Mouse (Mus musculus) layer of hippocampus, adult 2 months (tissue): Measurements from ENCODE around the gene Tecpr2. TPM values are rescaled to one million over a fixed set of nuclear protein-coding genes. Genes with fewer than 3 reads are reported as not detected.

Source experiments
- DNase-seq, 2 experiments: peaks; one replicate each; pipeline ENCODE4 v3.0.0; 2022; ENCODE audit warnings: low spot score in 2 of 2
- H3K27ac ChIP-seq: fragments of 200-600 bp; 2 replicates; pipeline ENCODE4 v1.8.1; 2022
- H3K4me3 ChIP-seq: fragments of 200-600 bp; 2 replicates; pipeline ENCODE4 v1.8.1; 2022; ENCODE audit warnings: mild to moderate bottlenecking
- CTCF ChIP-seq: fragments of 200-600 bp; conservative IDR thresholded peaks from 2 replicates; pipeline ENCODE4 v1.8.1; 2022; ENCODE audit warnings: antibody characterized with exemption, mild to moderate bottlenecking, moderate library complexity
- total RNA-seq, 2 experiments: library from RNA; stranded (reverse); gene quantifications; 2 replicates each; pipeline ENCODE4 v1.2.3; 2021

Tecpr2 gene
- total RNA-seq, 2 experiments from 2014 or later, result 39.5 to 42.0 TPM

DNA sequence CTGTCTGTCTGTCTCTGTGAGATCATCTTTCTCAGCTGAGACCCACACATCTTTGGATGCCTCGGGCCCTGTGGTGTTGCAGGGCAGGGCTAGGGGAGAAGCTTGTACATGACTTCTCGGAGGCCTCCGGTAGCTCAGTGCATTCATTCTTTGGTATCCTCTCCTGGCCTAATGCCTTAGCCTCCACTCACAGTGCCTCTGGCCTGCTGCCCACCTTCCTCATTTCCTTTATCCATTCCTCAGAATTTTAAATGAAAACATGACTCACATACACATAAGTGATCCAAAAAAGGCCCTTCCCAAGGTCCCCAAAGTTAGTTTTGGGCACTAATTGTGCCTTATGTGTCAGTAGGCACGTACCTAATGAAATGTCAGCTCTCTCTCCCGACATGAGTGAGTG, 48.4 kb downstream of the Tecpr2 start:
- DNase-seq, result no peak
- H3K27ac ChIP-seq, result no peak overlapping the region
- H3K4me3 ChIP-seq, result no peak overlapping the region
- TF ChIP-seq CTCF, result no peak

DNA sequence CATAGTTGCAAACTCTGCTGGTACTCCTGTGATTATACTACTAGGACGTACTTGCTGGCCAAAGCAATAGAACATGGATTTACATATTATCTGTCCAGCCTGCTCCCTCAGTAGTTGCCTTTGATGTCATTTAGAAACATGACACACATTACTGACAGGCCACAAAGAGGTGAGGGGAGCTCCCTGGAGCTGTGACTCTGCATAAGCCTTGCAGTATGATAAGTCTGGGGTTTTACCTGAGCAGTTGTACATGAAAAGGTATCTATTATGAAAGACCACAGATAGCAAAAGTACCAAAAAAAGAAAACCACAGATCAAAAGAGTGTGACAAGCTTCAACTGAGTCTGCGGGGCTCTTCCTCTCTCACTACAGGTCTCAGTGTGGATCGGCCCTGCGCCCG, 50.3 kb downstream of the Tecpr2 start:
- DNase-seq, result no peak
- no peak for TF ChIP-seq CTCF
- H3K27ac ChIP-seq, result no peak overlapping the region
- no peak overlapping the region for H3K4me3 ChIP-seq

DNA sequence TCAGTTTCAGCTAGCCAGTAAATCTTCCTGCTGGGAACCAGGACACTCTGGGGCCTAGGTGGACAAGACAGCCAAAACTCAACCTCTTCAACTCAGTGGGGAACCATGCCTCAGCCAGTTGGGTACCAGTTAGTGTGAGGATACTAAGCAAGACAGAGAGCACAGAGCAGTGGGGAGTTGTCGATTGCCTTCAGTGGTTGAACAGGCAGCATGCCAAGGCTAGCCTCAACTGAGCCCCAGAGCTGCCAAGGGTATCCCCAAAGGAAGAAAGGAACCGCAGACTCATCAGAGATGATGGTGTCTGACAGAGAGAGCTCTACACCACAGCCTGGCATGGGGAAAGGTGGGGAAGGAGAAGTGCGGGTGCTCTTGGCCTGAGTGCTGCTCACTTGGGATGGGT, 51.8 kb downstream of the Tecpr2 start:
- DNase-seq, result no peak
- Histone ChIP-seq H3K4me3 (no peak overlapping the region), H3K27ac (no peak overlapping the region)
- TF ChIP-seq CTCF, result no peak

DNA sequence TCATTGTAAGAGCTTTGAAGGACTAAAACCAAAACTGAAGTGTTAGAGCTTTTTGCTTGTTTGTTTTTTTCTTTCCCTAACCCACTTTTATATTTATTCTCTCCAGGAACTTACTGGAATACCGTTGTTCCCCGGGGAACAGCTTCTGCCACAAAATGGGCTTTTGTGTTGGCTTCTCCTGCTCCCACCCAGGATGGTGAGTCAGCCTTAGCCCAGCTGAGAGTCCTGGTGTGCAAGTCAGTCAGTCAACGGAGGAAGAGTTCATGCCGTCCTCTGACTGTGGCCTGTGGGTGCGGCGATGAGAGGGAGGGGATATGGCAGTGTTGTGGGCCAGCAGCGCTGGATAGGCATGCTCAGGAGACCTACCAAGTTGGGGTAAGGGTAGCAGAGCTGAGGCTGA, 57.2 kb downstream of the Tecpr2 start:
- H3K4me3 ChIP-seq, result no peak overlapping the region
- no peak for DNase-seq
- TF ChIP-seq CTCF, result no peak
- no peak overlapping the region; the same call in 1 of the 2 replicates for H3K27ac ChIP-seq

DNA sequence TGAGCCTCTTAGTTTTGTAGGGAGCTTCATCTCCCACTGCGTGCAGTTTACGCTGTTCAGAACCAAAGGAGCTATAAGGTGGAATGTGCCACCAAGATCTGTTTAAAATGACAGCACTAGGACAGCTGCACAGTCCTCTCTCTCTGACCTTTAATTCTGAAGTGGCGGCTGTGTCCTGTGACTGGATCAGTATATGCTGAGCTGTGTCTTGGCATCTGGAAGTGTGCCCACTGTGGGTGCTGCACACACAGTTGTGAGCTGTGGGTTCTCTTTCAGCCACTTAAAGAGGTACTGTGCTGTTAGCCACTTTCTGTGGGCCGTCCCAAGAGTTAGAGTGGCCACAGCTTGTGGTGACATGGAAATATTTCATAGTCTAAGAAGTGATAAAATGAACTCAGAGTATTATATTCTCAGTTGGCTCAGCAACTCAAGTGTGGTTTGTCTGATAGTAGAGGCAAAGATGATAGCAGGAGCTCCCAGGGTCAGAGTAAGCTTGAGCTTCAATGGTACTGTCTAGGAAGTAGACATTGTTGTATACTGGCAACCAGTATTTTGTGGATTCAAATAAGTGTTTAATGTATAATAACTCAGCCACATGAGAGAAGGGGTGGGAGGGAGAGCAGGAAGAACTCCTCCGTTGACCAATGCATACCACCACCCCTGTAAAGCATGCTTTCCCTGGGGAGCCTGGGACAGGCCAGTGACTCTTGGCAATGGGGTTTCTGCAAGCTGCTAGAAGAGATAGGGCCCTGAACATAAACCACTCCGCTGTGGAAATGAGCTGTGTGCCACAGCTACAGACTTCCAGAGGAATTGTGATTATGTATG, 59.2 kb downstream of the Tecpr2 start:
- no peak for TF ChIP-seq CTCF
- no peak for DNase-seq
- H3K4me3 ChIP-seq, result no peak overlapping the region
- peak overlapping the region; percentile 23; the same call in 1 of the 2 replicates for H3K27ac ChIP-seq

- Histone ChIP-seq H3K4me3 (no peak overlapping the region), H3K27ac (peak overlapping the region; percentile 23; the same call in 1 of the 2 replicates)
- no peak for DNase-seq
- TF ChIP-seq CTCF, result no peak
Observed at GRCm38 (mm10) chr12:110948910-110949201, 59.8 kb downstream of the Tecpr2 start.

GRCm38 (mm10) chr12:110949410-110949809, 60.3 kb downstream of the Tecpr2 start:
- H3K27ac ChIP-seq, result no peak overlapping the region
- TF ChIP-seq CTCF, result no peak
- no peak for DNase-seq

GRCm38 (mm10) chr12:110950151-110950550, 61.1 kb downstream of the Tecpr2 start:
- Histone ChIP-seq H3K27ac (no peak overlapping the region), H3K4me3 (no peak overlapping the region)
- no peak for TF ChIP-seq CTCF
- DNase-seq, result no peak

More at GRCm38 (mm10) chr12:110949410-110949809, 60.3 kb downstream of the Tecpr2 start:
- no peak overlapping the region for H3K4me3 ChIP-seq

DNA sequence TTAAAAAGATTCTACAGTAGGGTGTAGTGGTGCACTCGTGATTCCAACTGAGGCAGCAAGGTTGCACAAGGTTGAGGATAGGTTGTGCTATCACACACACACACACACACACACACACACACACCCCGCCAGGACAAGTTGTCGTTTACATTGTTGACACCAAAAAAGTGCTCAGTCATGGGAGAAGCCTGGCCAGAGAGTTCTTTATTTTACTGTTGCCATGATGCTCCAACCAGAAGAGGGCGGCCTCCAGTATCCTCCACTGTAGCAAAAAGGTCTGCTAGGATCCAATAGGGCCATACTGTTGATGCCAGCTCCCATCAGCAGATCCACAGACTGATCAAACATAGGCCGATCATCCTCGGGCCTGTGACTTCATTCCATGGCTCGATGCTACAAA, 62.2 kb downstream of the Tecpr2 start:
- TF ChIP-seq CTCF, result no peak
- no peak for DNase-seq
- Histone ChIP-seq H3K4me3 (no peak overlapping the region), H3K27ac (no peak overlapping the region; the same call in 1 of the 2 replicates)

- DNase-seq, result no peak
- H3K27ac ChIP-seq, result peak overlapping the region; percentile 40
- TF ChIP-seq CTCF, result no peak
- H3K4me3 ChIP-seq, result no peak overlapping the region
Observed at GRCm38 (mm10) chr12:110952628-110953385, 63.7 kb downstream of the Tecpr2 start.

DNA sequence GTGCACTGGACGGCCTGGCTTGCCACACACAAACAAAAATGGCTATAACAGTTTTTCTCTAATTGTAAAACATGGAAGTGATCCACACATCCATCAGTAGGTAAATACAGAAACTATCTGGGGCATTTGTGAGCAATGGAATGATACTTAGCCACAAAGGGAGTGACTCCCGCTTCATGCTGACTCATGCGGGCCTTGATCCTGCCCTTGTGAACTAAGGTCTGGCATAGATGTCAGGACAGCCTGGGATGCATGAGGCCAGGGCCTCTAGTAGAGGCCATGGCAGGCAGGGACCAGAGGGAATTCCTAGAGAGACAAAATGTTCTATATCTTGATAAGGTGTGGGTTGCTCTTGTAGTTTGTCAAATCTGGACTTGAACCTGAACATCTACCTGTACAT, 64.4 kb downstream of the Tecpr2 start:
- no peak for DNase-seq
- Histone ChIP-seq H3K27ac (peak overlapping the region; percentile 40), H3K4me3 (no peak overlapping the region)
- TF ChIP-seq CTCF, result no peak

GRCm38 (mm10) chr12:110953900-110954299, 64.8 kb downstream of the Tecpr2 start:
- TF ChIP-seq CTCF, result no peak
- no peak for DNase-seq
- H3K27ac ChIP-seq, result peak overlapping the region; percentile 40
- H3K4me3 ChIP-seq, result no peak overlapping the region

DNA sequence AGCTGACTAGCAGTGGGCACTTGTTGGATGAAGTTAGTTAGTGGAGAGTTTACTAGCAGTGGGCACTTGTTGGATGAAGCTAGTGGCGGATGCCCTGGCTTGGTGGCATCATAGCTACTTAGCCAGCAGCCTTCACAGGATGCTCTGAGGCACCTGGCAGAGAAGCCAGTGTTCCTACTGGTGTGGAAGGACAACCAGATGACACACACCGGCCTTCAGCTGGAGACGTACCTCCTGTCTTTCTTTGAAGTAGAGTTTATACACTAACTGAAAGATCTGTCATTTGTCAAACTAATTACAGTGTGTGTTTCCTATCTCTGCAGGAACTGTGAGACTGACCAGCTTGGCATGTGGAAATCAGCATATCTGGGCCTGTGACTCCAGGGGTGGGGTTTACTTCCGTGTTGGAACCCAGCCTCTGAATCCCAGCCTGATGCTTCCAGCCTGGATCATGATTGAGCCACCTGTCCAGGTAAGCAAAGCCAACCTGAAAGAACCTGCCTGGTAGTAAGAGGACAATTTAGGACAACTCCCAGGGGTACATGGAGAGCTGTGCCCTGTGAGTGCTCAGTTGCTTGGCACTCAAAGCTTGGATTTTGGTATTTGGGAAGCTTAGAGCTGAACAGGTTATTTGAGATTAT, 65.4 kb downstream of the Tecpr2 start:
- H3K4me3 ChIP-seq, result no peak overlapping the region
- peak overlapping the region; percentile 18; the same call in 1 of the 2 replicates for H3K27ac ChIP-seq
- no peak for DNase-seq
- no peak for TF ChIP-seq CTCF

GRCm38 (mm10) chr12:110961973-110962372, 72.9 kb downstream of the Tecpr2 start:
- Histone ChIP-seq H3K27ac (no peak overlapping the region), H3K4me3 (no peak overlapping the region)
- no peak for TF ChIP-seq CTCF
- no peak for DNase-seq
